Mouse (Mus musculus) right cerebral cortex, postnatal 14 days (tissue): Measurements from ENCODE around the gene Luzp1.

Source experiments
- DNase-seq: peaks from one replicate; pipeline ENCODE4 v3.0.0; 2022

Gene Luzp1

GRCm38 (mm10) chr4:136553108-136553507, 83.5 kb downstream of the Luzp1 start:
- DNase-seq, result no peak

- no peak for DNase-seq
These were observed 88.1 kb downstream of the Luzp1 start for GRCm38 (mm10) chr4:136557638-136558037.

- DNase-seq, result no peak
These were observed 90.1 kb downstream of the Luzp1 start for GRCm38 (mm10) chr4:136559690-136560089.

GRCm38 (mm10) chr4:136560270-136560991, 90.9 kb downstream of the Luzp1 start:
- no peak for DNase-seq

GRCm38 (mm10) chr4:136562755-136563154, 93.2 kb downstream of the Luzp1 start:
- DNase-seq, result no peak

GRCm38 (mm10) chr4:136568629-136569028, 99.1 kb downstream of the Luzp1 start:
- DNase-seq, result no peak

GRCm38 (mm10) chr4:136569998-136570397, 100.4 kb downstream of the Luzp1 start:
- no peak for DNase-seq

- no peak for DNase-seq
These were observed 112.3 kb downstream of the Luzp1 start for GRCm38 (mm10) chr4:136581885-136582284.

- no peak for DNase-seq
These were observed 117.8 kb downstream of the Luzp1 start for GRCm38 (mm10) chr4:136587221-136587827.

- no peak for DNase-seq
These were observed 118.4 kb downstream of the Luzp1 start for GRCm38 (mm10) chr4:136588003-136588402.

GRCm38 (mm10) chr4:136592111-136592510, 122.5 kb downstream of the Luzp1 start:
- no peak for DNase-seq

- DNase-seq, result no peak
These were observed 124.4 kb downstream of the Luzp1 start for GRCm38 (mm10) chr4:136594006-136594405.

GRCm38 (mm10) chr4:136595221-136595620, 125.7 kb downstream of the Luzp1 start:
- no peak for DNase-seq

GRCm38 (mm10) chr4:136598268-136598876, 128.8 kb downstream of the Luzp1 start:
- no peak for DNase-seq

GRCm38 (mm10) chr4:136599869-136600268, 130.3 kb downstream of the Luzp1 start:
- no peak for DNase-seq

GRCm38 (mm10) chr4:136600536-136600935, 131.0 kb downstream of the Luzp1 start:
- no peak for DNase-seq

- peak; percentile 77 for DNase-seq
These were observed 131.9 kb downstream of the Luzp1 start for GRCm38 (mm10) chr4:136601476-136601875.

GRCm38 (mm10) chr4:136602018-136602554, 132.5 kb downstream of the Luzp1 start:
- peak; percentile 29 for DNase-seq

GRCm38 (mm10) chr4:136602568-136602967, 133.0 kb downstream of the Luzp1 start, which contains the start of gene Kdm1a:
Gene Kdm1a, minus strand, starts transcription at chr4:136602723.
- DNase-seq, result peak; percentile 97
